Mouse (Mus musculus): ENCODE results near the gene Macrod1.

GRCm38 (mm10) chr19:7062916-7063315 lies 6.3 kb downstream of the Macrod1 start:
- no peak for TF ChIP-seq CTCF (IDR thresholded peaks at IDR 0.05; ENCODE audit: borderline replicate concordance, insufficient read depth, low read depth, low read length)
- no peak for TF ChIP-seq POLR2A (IDR thresholded peaks at IDR 0.05; ENCODE audit: borderline replicate concordance, insufficient read depth, low read length)
